31 mouse cellular contexts compared by ENCODE assay signal in the genomic region with DNA sequence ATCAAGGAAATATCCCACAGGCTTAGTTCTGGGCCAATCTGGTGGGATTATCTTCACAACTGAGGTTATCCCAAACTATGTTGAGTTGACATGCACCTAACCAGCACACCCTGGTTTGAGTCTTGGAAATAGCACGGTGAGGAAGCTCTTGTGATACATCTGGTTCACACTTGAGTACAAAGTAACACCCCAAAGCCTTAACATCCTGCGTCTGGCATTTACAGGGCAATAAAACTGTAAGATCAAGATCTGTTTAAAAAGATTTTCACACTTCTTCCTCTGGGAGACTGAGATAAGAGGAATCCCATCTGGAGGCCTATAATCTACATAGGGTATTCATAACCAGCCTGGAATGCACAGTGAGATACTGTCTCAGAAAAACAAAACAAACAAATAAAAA. TPM values are rescaled to one million over a fixed set of nuclear protein-coding genes. Genes with fewer than 3 reads are reported as not detected.
DNase-seq lines count a peak whose midpoint lies in the region; ATAC-seq lines count a peak whose summit lies in the region.
"Had no signal": no experiment of that assay in that cellular context is flagged by ENCODE, and none has a peak within 500 bp of the region (broad histone marks: within the 10 kb centered on the region; RNA-seq: fewer than 3 reads in every experiment).

No protein-coding gene starts in this region.

- no peak for ATAC-seq in CD4-positive, CD25-positive, alpha-beta regulatory T cell, adult 4 months
- peak; percentile 19 for ATAC-seq in inflammation-experienced regulatory T-cells, adult 6 months
- ATAC-seq: activated CD4-positive, CD25-positive, alpha-beta regulatory T cell, adult 4 months; forebrain, embryonic 14.5 days; forebrain, postnatal 0 days had no signal

- peak; percentile 57 for DNase-seq in CD4-positive, CD25-positive, alpha-beta regulatory T cell, adult 2 months (ENCODE audit: low read depth, low spot score)
- peak; percentile 43 for DNase-seq in thymus, postnatal 0 days (ENCODE audit: low spot score)
- no peak for DNase-seq in thymus, adult 18-20 months
- no peak for DNase-seq in adrenal gland, adult 2 months
- no peak for DNase-seq in adrenal gland, adult 18-20 months (ENCODE audit: low spot score in 2 of 2)
- DNase-seq: adrenal gland, postnatal 14 days; cerebellum, adult 11 months; cerebellum, adult 2 months; cerebellum, adult 9-11 months; cerebellum, postnatal 25 days; forebrain, postnatal 0 days; gastrocnemius, adult 2 months; gastrocnemius, postnatal 14 days; heart, adult 11 months had no signal

RNA-seq across cellular contexts. Expression of a gene that starts 24.6 kb away (rescaled TPM):
- under 1 TPM; 0.28 to 0.96 TPM for polyA plus RNA-seq in CD4-positive, CD25-positive, alpha-beta regulatory T cell, adult 4 months (2017; shearing (Covaris generic))
- 0.14 and 0.17 TPM in 2 replicates for polyA plus RNA-seq in thymus, postnatal 0 days (2015; fragmentation: Nextera tagmentation; extraction: Ambion mirVana)
- polyA plus RNA-seq in inflammation-experienced regulatory T-cells, adult 6 months (2017; shearing (Covaris generic)), result 1 to 10 TPM in 1 of 3 experiments, under 1 TPM in 2; 0.50 to 2.9 (median 0.82) TPM
- total RNA-seq in adrenal gland, adult 2 months (2021), result not detected
- polyA plus RNA-seq in adrenal gland, adult 2 months (2012; rRNA removed), result not detected in 2 replicates
- not detected for total RNA-seq in adrenal gland, adult 18-20 months (2021)
- total RNA-seq: adrenal gland, postnatal 14 days; common myeloid progenitor, adult 5-6 weeks; ES-E14; forebrain, postnatal 0 days; gastrocnemius, adult 2 months; gastrocnemius, postnatal 14 days; gastrocnemius, postnatal 4 days; heart, adult 8-10 months; heart, postnatal 25 days; hematopoietic stem cell, adult 5-6 weeks had no signal
- polyA plus RNA-seq: cerebellum, adult 2 months; forebrain, embryonic 11.5 days; forebrain, embryonic 14.5 days; forebrain, postnatal 0 days; frontal cortex, adult 2 months; heart, embryonic 11.5 days; heart, embryonic 14.5 days; heart, postnatal 0 days; hindbrain, embryonic 12.5 days; hindbrain, embryonic 15.5 days had no signal

Comparison
In these comparisons a context has a peak if more than half of its experiments do, and no peak if none do; other contexts are left out.
1. DNase-seq: peak in CD4-positive, CD25-positive, alpha-beta regulatory T cell, adult 2 months (single experiment) and thymus, postnatal 0 days (single experiment); none in thymus, adult 18-20 months (0 of 2), adrenal gland, adult 2 months (single experiment) and adrenal gland, adult 18-20 months (0 of 2).